Mouse (Mus musculus): Measurements from ENCODE around the gene Kcnab1. TPM values are rescaled to one million over a fixed set of nuclear protein-coding genes. Genes with fewer than 3 reads are reported as not detected.

Kcnab1 gene
- total RNA-seq, 2 experiments from 2014 or later: 25.8 to 29.1 TPM

DNA sequence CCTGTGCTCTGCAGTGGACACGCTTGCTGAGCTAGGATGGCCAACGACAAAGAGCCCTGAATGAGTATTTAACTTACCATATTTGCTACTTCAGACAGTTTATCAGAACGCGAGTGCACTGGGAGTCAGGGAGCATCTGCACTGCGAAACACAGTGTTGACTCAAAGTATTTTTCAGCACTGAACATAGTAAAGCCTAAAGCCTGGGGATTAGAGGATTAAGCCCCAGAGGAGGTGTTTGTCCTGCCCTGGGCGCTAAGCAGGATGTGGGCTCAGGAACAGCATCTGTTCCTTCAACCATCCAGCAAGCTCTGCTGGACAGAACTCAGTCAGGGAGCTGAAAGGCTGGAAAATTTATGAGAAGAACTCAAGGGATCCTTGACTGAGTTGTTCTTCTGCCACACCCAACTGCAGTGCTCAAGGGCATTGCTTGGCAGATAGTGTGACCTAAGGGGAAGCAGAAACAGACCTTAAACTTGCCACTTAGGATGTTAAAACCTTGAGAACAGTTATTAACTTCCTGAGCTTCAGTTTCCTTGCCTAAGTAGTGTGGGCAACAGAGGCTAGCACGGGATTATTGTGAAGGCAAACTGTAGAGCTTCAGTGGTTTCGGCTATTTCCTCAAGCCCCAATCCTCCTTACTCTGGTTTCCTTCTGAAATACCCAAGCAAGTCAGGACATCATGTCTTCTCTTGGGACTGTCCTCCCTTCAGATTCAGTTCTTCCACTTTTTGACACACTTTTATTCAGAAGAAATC is 94.4 kb downstream of the Kcnab1 start:
- intact Hi-C loops (cut with DNase I): no loop called here

DNA sequence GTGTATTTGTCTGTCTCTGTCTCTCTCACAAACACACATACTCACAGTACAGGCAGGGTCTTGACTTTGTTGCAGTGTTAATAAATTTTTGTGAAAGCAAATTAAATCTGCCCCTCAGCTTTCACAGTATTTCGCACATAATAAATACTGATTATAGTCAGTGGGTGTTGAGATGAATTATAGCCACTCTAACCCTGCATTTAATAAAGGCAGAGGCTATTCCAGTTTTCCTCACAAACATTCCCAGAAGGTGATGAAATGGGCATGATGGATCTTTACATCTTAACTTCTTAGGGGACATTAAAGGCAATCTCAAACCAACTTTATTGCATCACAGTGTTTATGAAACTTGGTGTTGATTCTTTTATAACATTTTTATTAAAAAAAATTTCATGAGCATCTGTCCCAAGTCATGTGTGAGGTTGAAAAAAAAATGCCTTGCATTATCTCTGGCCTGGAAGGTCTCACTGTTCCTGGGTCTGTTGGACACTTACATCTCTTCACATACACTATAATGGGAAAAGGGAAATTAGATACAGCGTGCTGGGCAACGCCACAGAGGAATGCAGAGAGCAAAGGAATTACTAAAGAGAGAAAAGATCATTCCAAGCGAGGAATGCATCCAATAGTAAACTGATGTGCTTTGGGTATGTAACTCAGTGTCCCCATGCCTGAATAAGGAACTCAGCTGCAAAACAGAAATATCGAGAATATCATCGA is 95.3 kb downstream of the Kcnab1 start:
- DNase-seq: no peak
- intact Hi-C loops (cut with DNase I): no loop called here

More for the DNA sequence above, 94.4 kb downstream of the Kcnab1 start:
- no peak for DNase-seq

DNA sequence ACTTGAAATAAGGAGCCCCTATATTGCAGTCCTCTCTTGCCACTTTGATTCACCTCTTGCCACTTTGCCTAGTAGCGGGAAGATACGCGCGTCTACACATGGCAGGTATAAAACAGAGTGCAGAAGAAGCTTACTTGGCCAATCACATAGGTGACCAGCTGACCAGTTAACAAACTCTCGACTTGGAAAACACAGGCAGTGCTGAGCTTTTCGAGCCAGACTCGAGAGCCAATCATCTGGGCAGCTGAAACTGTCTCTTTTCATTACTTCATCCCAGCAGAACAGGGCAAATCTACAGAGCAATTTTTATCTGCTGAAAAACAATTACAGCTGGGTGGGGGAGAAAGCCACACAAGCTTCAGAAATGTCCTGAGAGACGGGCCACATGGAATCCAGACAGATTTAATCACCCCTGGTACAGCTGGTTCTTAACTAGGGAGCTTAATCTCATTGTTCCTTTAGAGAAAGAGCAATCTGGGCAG is 96.4 kb downstream of the Kcnab1 start:
- DNase-seq: no peak
- intact Hi-C loops (cut with DNase I): no loop called here

GRCm38 (mm10) chr3:65213725-65214124 is 104.5 kb downstream of the Kcnab1 start:
- intact Hi-C loops (cut with DNase I): no loop called here
- DNase-seq: peak; percentile 72

DNA sequence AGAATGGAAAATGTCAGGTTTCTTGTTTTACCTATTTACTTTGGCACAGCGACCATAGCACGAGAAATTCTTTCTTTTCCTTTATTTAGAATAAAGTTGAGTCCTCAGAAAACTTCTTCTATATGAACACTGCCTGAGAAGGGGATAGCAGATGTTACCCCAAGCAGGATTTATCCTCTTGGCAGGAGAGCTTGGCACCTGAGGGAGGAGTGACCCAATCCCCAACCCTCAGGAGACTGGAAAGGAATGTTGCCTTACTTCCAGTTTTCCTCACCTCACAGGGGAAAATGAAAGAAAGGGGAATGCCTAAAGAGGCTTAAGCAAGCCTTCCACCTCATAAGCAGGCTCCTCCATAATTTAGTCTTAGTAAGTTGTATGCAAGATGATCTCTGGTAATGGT is 105.5 kb downstream of the Kcnab1 start:
- DNase-seq: no peak
- intact Hi-C loops (cut with DNase I): no loop called here

GRCm38 (mm10) chr3:65217673-65218579 is 108.7 kb downstream of the Kcnab1 start:
- intact Hi-C loops (cut with DNase I): no loop called here
- DNase-seq: peak; percentile 9

DNA sequence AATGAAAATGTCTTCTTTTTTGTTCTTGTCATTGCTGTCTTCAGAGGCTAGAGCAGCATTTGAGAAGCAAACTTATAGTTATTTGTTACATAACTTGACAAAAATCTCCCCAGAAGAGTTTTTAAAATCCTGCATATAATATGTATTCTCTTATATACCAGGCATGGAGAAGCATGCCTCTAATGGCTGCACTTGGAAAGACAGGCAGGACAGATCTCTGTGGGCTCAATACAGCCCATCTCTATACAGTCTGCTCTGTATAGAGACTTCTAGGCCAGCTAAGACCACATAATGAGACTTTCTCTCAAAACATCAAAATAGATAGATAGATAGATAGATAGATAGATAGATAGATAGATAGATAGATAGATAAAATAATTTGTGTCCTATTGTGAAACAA is 111.1 kb downstream of the Kcnab1 start:
- no peak for DNase-seq
- intact Hi-C loops (cut with DNase I): no loop called here

DNA sequence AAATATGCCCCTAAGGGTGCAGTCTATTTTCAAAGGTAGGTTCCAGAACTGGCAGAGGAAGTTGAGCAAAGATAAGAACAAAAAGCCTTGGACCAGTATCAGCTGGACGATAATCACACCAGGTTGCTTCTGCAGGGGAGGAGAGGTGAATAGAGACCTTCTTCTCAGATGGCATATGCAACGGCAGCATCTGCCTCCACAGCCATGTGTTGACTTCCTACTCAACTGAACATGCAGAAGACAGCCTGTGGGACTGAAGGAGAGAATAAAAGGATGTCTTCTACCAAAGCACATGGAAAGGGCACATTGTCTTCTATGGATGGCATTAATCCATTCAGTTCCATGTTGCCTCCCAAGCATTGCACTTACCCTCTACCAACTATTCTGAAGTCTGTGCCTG is 114.5 kb downstream of the Kcnab1 start:
- intact Hi-C loops (cut with DNase I): no loop called here
- DNase-seq: no peak

GRCm38 (mm10) chr3:65230978-65231377 is 121.8 kb downstream of the Kcnab1 start:
- no peak for DNase-seq
- intact Hi-C loops (cut with DNase I): no loop called here

DNA sequence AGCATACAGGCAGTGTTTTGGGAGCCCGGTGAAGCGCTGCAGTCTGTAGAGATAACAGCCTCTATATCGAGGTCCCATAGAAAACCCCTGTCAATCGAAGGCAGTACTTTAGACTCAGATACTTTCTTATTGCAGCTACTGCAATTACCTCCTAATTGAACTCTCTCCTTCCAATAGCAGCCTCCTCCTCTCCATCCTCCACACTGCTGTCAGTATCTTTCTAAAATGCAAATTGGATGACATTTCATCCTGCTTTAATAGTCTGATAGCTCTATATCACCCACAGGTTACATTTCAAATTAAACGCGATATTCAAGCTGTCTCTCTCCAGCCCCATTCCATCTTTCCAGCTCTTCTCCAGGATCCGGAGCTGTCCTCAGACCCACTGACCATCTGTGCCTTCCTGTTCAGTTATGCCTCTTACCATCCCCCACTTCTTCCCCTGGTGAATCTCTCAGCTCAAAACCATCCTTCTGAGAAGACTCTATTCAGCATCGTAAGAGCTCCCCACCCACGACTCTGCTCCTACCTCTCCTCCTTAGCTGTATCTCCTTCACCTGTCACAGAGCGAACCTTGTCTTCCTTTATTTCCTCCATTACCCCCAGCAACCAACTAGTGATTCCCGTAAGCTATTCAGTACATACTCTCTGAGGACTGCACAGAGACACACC is 122.4 kb downstream of the Kcnab1 start:
- intact Hi-C loops (cut with DNase I): no loop called here
- no peak for DNase-seq

DNA sequence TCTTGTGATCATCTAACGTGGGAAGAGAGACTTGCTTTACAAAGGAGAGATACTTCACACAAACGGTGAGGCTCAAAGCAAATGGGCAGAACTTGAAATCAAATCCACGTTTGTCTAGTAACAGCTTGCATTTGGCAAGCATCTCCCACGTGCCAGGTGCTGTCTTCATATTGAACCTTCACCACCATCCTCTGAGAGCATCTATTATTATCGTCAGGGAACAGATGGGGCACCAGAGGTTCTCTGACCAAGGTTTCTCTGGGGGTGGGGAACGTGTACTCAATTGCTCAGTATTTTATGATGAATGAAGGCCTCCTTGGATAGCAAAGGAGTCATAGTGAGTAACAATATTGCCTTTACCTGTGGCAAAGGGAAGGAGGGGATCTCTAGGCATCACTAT is 139.8 kb downstream of the Kcnab1 start:
- intact Hi-C loops (cut with DNase I): no loop called here
- DNase-seq: no peak

DNA sequence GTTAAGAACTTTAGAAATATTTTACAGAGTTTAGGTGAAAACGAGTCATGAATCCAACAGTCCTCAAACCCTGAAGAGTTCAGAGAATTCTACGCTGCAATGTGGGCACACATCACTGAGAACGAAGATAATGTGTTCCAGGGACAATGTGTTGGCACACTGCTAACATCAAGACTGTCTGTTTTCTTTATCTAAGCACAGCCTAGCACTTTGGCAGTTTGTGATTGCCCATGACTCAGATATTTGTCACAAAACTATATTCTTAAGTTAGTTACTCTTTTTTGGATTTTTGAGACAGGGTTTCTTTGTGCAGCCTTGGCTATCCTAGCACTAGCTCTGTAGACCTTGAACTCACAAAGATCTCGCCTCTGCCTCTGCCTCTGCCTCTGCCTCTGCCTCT is 151.3 kb downstream of the Kcnab1 start:
- intact Hi-C loops (cut with DNase I): no loop called here

GRCm38 (mm10) chr3:65262506-65263422 is 153.6 kb downstream of the Kcnab1 start:
- intact Hi-C loops (cut with DNase I): no loop called here
- no peak for DNase-seq

More for the DNA sequence above, 151.3 kb downstream of the Kcnab1 start:
- DNase-seq: no peak

DNA sequence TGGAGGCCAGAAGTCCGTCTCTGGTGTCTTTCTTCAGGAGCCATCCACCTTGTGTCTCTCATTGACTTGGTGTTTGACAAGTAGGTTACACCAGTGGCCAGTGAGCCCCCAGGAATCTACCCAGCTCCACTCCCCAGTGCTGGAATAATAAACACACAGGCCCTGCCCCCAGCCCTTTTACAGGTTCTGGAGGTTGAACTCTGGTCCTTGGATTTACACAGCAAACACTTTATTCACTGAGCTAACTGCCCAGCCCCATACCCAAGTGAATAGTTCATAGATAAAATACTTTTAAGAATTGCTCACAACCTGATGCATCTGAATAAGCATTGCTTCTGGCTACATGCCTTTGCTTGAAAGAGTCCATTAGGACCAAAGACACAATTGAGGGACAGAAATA is 164.1 kb downstream of the Kcnab1 start:
- intact Hi-C loops (cut with DNase I): no loop called here
- DNase-seq: no peak

GRCm38 (mm10) chr3:65277777-65278176 is 168.6 kb downstream of the Kcnab1 start:
- DNase-seq: no peak
- intact Hi-C loops (cut with DNase I): no loop called here

GRCm38 (mm10) chr3:65283366-65283765 is 174.2 kb downstream of the Kcnab1 start:
- intact Hi-C loops (cut with DNase I): no loop called here
- no peak for DNase-seq

GRCm38 (mm10) chr3:65288994-65289393 is 179.8 kb downstream of the Kcnab1 start:
- intact Hi-C loops (cut with DNase I): no loop called here

DNA sequence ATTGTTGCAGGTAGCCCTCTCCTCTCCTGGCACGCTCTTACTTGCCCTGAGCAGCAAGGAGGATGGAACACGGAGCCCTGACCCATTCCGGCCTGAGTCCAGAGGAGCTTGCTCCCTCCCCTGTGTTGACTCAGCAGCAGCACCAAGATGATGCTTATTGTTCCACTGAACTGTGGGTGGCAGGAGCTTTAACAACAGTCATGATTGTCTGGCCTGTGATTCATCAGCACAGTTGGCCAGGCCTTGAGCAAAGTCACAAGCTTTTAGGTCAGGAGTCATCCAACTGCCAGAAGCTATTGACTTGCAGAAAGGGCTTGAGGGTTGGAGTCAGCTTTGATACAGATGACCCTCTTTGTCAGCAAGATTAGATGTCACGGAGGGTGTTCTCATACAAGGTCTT is 187.8 kb downstream of the Kcnab1 start:
- no peak for DNase-seq
- intact Hi-C loops (cut with DNase I): no loop called here

More at GRCm38 (mm10) chr3:65288994-65289393, 179.8 kb downstream of the Kcnab1 start:
- no peak for DNase-seq

- peak; percentile 64 for DNase-seq
- intact Hi-C loops (cut with DNase I): no loop called here
Observed at GRCm38 (mm10) chr3:65299205-65299604, 190.0 kb downstream of the Kcnab1 start.
